Mouse (Mus musculus): Measurements from ENCODE around the gene Pdzrn4. TPM values are rescaled to one million over a fixed set of nuclear protein-coding genes. Genes with fewer than 3 reads are reported as not detected.

The Pdzrn4 gene
- polyA plus RNA-seq, 1 experiment: 0.18 TPM

- H3K4me3 ChIP-seq (replicated peaks; ENCODE audit: extremely low read depth, low read depth, low read length): no peak overlapping the region
- no peaks in the 10 kb centered on the region for H3K4me1 ChIP-seq (ENCODE audit: control insufficient read depth, insufficient read depth, low read length)
- DNase-seq: no peak
- TF ChIP-seq CTCF (IDR thresholded peaks at IDR 0.05; ENCODE audit: insufficient read depth, low read length) (no peak), POLR2A (IDR thresholded peaks at IDR 0.05; ENCODE audit: borderline replicate concordance, extremely low read depth, low read depth, low read length) (no peak)
- WGBS: 76% methylated on average over 6 of the region's 6 CpGs
Observed at GRCm38 (mm10) chr15:92482198-92482597, 85.5 kb downstream of the Pdzrn4 start.

- TF ChIP-seq POLR2A (IDR thresholded peaks at IDR 0.05; ENCODE audit: borderline replicate concordance, extremely low read depth, low read depth, low read length) (no peak), CTCF (IDR thresholded peaks at IDR 0.05; ENCODE audit: insufficient read depth, low read length) (no peak)
- WGBS: 68% methylated on average over 3 of the region's 3 CpGs
- no peak for DNase-seq
- Histone ChIP-seq H3K4me1 (ENCODE audit: control insufficient read depth, insufficient read depth, low read length) (no peaks in the 10 kb centered on the region), H3K4me3 (replicated peaks; ENCODE audit: extremely low read depth, low read depth, low read length) (no peak overlapping the region)
Observed at GRCm38 (mm10) chr15:92491376-92491775, 94.7 kb downstream of the Pdzrn4 start.

GRCm38 (mm10) chr15:92495465-92496174 lies 98.9 kb downstream of the Pdzrn4 start:
- TF ChIP-seq CTCF (IDR thresholded peaks at IDR 0.05; ENCODE audit: insufficient read depth, low read length) (no peak), POLR2A (IDR thresholded peaks at IDR 0.05; ENCODE audit: borderline replicate concordance, extremely low read depth, low read depth, low read length) (no peak)
- DNase-seq: no peak
- Histone ChIP-seq H3K4me3 (replicated peaks; ENCODE audit: extremely low read depth, low read depth, low read length) (no peak overlapping the region), H3K4me1 (ENCODE audit: control insufficient read depth, insufficient read depth, low read length) (no peaks in the 10 kb centered on the region)
- 85% methylated on average over 12 of the region's 12 CpGs for WGBS

GRCm38 (mm10) chr15:92500276-92500838 lies 103.7 kb downstream of the Pdzrn4 start:
- no peak for TF ChIP-seq CTCF (IDR thresholded peaks at IDR 0.05; ENCODE audit: insufficient read depth, low read length)
- TF ChIP-seq POLR2A (IDR thresholded peaks at IDR 0.05; ENCODE audit: borderline replicate concordance, extremely low read depth, low read depth, low read length): no peak
- Histone ChIP-seq H3K4me1 (ENCODE audit: control insufficient read depth, insufficient read depth, low read length) (no peaks in the 10 kb centered on the region), H3K4me3 (replicated peaks; ENCODE audit: extremely low read depth, low read depth, low read length) (no peak overlapping the region)
- no peak for DNase-seq
- WGBS: 62% methylated on average over 9 of the region's 9 CpGs

GRCm38 (mm10) chr15:92502797-92503196 lies 106.1 kb downstream of the Pdzrn4 start:
- no peak for DNase-seq
- 76% methylated on average over 1 of the region's 1 CpGs for WGBS
- TF ChIP-seq POLR2A (IDR thresholded peaks at IDR 0.05; ENCODE audit: borderline replicate concordance, extremely low read depth, low read depth, low read length) (no peak), CTCF (IDR thresholded peaks at IDR 0.05; ENCODE audit: insufficient read depth, low read length) (no peak)
- H3K4me3 ChIP-seq (replicated peaks; ENCODE audit: extremely low read depth, low read depth, low read length): no peak overlapping the region
- no peaks in the 10 kb centered on the region for H3K4me1 ChIP-seq (ENCODE audit: control insufficient read depth, insufficient read depth, low read length)

- H3K4me3 ChIP-seq (replicated peaks; ENCODE audit: extremely low read depth, low read depth, low read length): no peak overlapping the region
Observed at GRCm38 (mm10) chr15:92509372-92509771, 112.7 kb downstream of the Pdzrn4 start.

GRCm38 (mm10) chr15:92515651-92516050 lies 119.0 kb downstream of the Pdzrn4 start:
- DNase-seq: no peak
- Histone ChIP-seq H3K4me1 (ENCODE audit: control insufficient read depth, insufficient read depth, low read length) (no peaks in the 10 kb centered on the region), H3K4me3 (replicated peaks; ENCODE audit: extremely low read depth, low read depth, low read length) (no peak overlapping the region)
- 71% methylated on average over 1 of the region's 1 CpGs for WGBS
- TF ChIP-seq POLR2A (IDR thresholded peaks at IDR 0.05; ENCODE audit: borderline replicate concordance, extremely low read depth, low read depth, low read length) (no peak), CTCF (IDR thresholded peaks at IDR 0.05; ENCODE audit: insufficient read depth, low read length) (no peak)

More at GRCm38 (mm10) chr15:92509372-92509771, 112.7 kb downstream of the Pdzrn4 start:
- TF ChIP-seq POLR2A (IDR thresholded peaks at IDR 0.05; ENCODE audit: borderline replicate concordance, extremely low read depth, low read depth, low read length) (no peak), CTCF (IDR thresholded peaks at IDR 0.05; ENCODE audit: insufficient read depth, low read length) (no peak)
- H3K4me1 ChIP-seq (ENCODE audit: control insufficient read depth, insufficient read depth, low read length): no peaks in the 10 kb centered on the region
- no peak for DNase-seq
- 66% methylated on average over 8 of the region's 8 CpGs for WGBS

GRCm38 (mm10) chr15:92520677-92521225 lies 124.1 kb downstream of the Pdzrn4 start:
- TF ChIP-seq CTCF (IDR thresholded peaks at IDR 0.05; ENCODE audit: insufficient read depth, low read length) (no peak), POLR2A (IDR thresholded peaks at IDR 0.05; ENCODE audit: borderline replicate concordance, extremely low read depth, low read depth, low read length) (no peak)
- no peaks in the 10 kb centered on the region for H3K4me1 ChIP-seq (ENCODE audit: control insufficient read depth, insufficient read depth, low read length)
- no peak for DNase-seq
- H3K4me3 ChIP-seq (replicated peaks; ENCODE audit: extremely low read depth, low read depth, low read length): no peak overlapping the region
- 37% methylated on average over 19 of the region's 19 CpGs for WGBS

GRCm38 (mm10) chr15:92521686-92522085 lies 125.0 kb downstream of the Pdzrn4 start:
- Histone ChIP-seq H3K4me3 (replicated peaks; ENCODE audit: extremely low read depth, low read depth, low read length) (no peak overlapping the region), H3K4me1 (ENCODE audit: control insufficient read depth, insufficient read depth, low read length) (no peaks in the 10 kb centered on the region)
- TF ChIP-seq CTCF (IDR thresholded peaks at IDR 0.05; ENCODE audit: insufficient read depth, low read length): no peak
- no peak for TF ChIP-seq POLR2A (IDR thresholded peaks at IDR 0.05; ENCODE audit: borderline replicate concordance, extremely low read depth, low read depth, low read length)
- no peak for DNase-seq
- 15% methylated on average over 7 of the region's 7 CpGs for WGBS

- H3K4me3 ChIP-seq (replicated peaks; ENCODE audit: extremely low read depth, low read depth, low read length): no peak overlapping the region
- TF ChIP-seq POLR2A (IDR thresholded peaks at IDR 0.05; ENCODE audit: borderline replicate concordance, extremely low read depth, low read depth, low read length) (no peak), CTCF (IDR thresholded peaks at IDR 0.05; ENCODE audit: insufficient read depth, low read length) (no peak)
- 15% methylated on average over 2 of the region's 2 CpGs for WGBS
- no peak for DNase-seq
- H3K4me1 ChIP-seq (ENCODE audit: control insufficient read depth, insufficient read depth, low read length): no peaks in the 10 kb centered on the region
Observed at GRCm38 (mm10) chr15:92524917-92525316, 128.2 kb downstream of the Pdzrn4 start.
